Mouse (Mus musculus): Measurements from ENCODE around the gene Tmem220. TPM values are rescaled to one million over a fixed set of nuclear protein-coding genes. Genes with fewer than 3 reads are reported as not detected.

Gene Tmem220
- total RNA-seq (2012; rRNA removed), result 1.6 and 2.3 TPM in 2 replicates

DNA sequence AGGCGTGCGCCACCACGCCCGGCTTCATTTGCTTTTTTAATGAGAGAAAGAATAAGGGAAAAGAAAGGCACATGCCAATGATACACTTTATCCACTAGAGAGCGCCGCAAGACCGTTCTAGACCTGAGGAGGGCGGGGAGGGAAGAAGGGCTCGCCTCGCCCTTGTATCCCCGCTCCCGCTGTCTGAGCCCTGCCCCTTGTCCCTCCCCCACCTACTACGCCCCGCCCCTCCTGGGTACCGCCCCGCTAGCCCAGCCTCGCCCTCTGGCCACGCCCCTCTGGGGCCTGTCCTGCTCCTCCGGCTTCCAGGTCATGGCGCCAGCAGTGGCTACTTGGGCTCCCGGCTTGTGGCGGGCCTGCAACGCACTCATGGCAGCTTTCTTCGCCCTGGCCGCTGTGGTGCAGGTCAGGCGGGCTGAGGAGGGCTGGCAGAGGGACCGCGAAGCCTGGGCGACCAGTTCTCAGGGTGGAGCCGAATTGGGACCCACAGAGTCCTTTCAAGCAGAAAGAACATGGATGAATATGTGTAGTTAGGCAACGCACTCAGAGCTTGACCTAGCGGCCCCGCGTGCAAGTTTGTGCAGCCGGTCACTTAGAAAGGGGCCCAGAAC is at the start of gene Tmem220:
Gene Tmem220, plus strand, starts transcription at position 288 of the 611 bp plus-strand sequence.
- Histone ChIP-seq H3K36me3 (ENCODE audit: control insufficient read depth, insufficient read depth, low read length, poor library complexity, severe bottlenecking) (no peaks in the 10 kb centered on the region), H3K9ac (ENCODE audit: insufficient read depth, low read depth, low read length, poor library complexity, severe bottlenecking) (peak within 1 kb of the TSS; percentile 88), H3K4me3 (ENCODE audit: insufficient read depth in 1 of 2, low read depth in 1 of 2, low read length in 2 of 2, poor library complexity in 1 of 2, severe bottlenecking in 1 of 2) (peak within 1 kb of the TSS; percentile 77 to 83), H3K27ac (ENCODE audit: insufficient read depth, low read depth, low read length, poor library complexity, severe bottlenecking) (peak within 1 kb of the TSS; percentile 66; the same call in 1 of the 2 replicates), H3K4me1 (ENCODE audit: control insufficient read depth in 2 of 2, insufficient read depth in 2 of 2, low read length in 2 of 2, poor library complexity in 1 of 2) (peaks cover 2 to 6% of the 10 kb centered on the region in 2 experiments; a peak in 3 of 4 replicates), H3K9me3 (ENCODE audit: control insufficient read depth, insufficient read depth, low read depth, low read length) (no peaks in the 10 kb centered on the region)
- in situ Hi-C loops (cut with MboI; ENCODE audit: low sequenced_read_pairs in 2 of 2, unreplicated experiment in 2 of 2), result loop anchor here in 1 of 2 experiments (5.0 to 25.0 kb wide), 2 partner anchors 57 to 1213 kb away; partner anchors contain the start of gene Zkscan6
- TF ChIP-seq CHD2 (IDR thresholded peaks at IDR 0.05; ENCODE audit: low read depth, low read length) (no peak), ZNF384 (IDR thresholded peaks at IDR 0.05; ENCODE audit: low read depth, low read length) (no peak), ZC3H11A (IDR thresholded peaks at IDR 0.05; ENCODE audit: borderline replicate concordance, low read depth, low read length) (peak; percentile 83)
- DNase-seq (ENCODE audit: low read depth, low spot score), result peak; percentile 97

DNA sequence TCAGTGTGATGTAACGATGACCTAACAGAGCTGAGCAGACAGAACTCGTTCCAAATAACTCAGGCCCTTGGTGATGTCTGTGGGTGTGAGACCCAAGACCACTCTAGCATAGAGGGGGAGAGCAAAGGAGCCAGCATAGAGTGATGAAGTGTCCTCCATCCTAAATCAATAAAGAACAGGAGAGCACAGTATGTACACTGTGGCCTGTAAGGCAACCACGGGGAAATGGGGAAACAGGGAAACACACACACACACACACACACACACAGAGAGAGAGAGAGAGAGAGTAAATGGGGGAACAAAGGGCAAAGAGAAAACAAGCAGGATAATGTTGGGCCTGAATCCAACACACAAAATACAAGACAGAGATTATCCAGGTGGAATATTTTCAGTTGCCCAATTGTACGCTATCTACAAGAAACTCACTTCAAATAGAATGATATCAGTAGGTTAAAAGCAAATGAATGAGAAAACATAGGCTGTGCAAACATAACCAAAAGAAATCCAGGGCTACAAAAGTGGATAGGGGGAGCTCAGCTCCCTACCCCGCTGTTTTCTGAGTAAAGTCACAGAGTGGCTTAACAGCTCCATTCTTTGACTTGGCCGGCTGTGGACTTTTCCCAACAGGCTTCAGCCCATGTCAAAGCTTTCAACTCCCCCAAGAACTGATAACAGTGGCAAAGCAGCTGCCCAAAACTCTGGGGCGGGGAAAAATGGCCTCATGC is 49.2 kb upstream of the Tmem220 start:
- no peak for DNase-seq (ENCODE audit: low read depth, low spot score)
- in situ Hi-C loops (cut with MboI; ENCODE audit: low sequenced_read_pairs in 2 of 2, unreplicated experiment in 2 of 2), result no loop called here
- no peaks in the 10 kb centered on the region for H3K4me1 ChIP-seq (ENCODE audit: control insufficient read depth in 2 of 2, insufficient read depth in 2 of 2, low read length in 2 of 2, poor library complexity in 1 of 2)
- no peak overlapping the region for H3K9ac ChIP-seq (ENCODE audit: insufficient read depth, low read depth, low read length, poor library complexity, severe bottlenecking)
- TF ChIP-seq CHD2 (IDR thresholded peaks at IDR 0.05; ENCODE audit: low read depth, low read length), result no peak
- TF ChIP-seq ZNF384 (IDR thresholded peaks at IDR 0.05; ENCODE audit: low read depth, low read length), result no peak
- no peak for TF ChIP-seq MAFK (IDR thresholded peaks at IDR 0.05; ENCODE audit: insufficient read depth, low read depth, low read length)
- TF ChIP-seq HCFC1 (IDR thresholded peaks at IDR 0.05; ENCODE audit: borderline replicate concordance, insufficient read depth, low read length), result no peak
- no peak for TF ChIP-seq ZC3H11A (IDR thresholded peaks at IDR 0.05; ENCODE audit: borderline replicate concordance, low read depth, low read length)
- no peaks in the 10 kb centered on the region for H3K9me3 ChIP-seq (ENCODE audit: control insufficient read depth, insufficient read depth, low read depth, low read length)
- no peaks in the 10 kb centered on the region for H3K36me3 ChIP-seq (ENCODE audit: control insufficient read depth, insufficient read depth, low read length, poor library complexity, severe bottlenecking)
- no peak overlapping the region for H3K4me3 ChIP-seq (ENCODE audit: insufficient read depth in 1 of 2, low read depth in 1 of 2, low read length in 2 of 2, poor library complexity in 1 of 2, severe bottlenecking in 1 of 2)
- no peak overlapping the region for H3K27ac ChIP-seq (ENCODE audit: insufficient read depth, low read depth, low read length, poor library complexity, severe bottlenecking)

GRCm38 (mm10) chr11:66981336-66982115 is 43.4 kb upstream of the Tmem220 start:
- no peak overlapping the region for H3K9ac ChIP-seq (ENCODE audit: insufficient read depth, low read depth, low read length, poor library complexity, severe bottlenecking)
- peak overlapping the region in 1 of 2 experiments; percentile 52; a peak in 2 of 4 replicates for H3K4me3 ChIP-seq (ENCODE audit: insufficient read depth in 1 of 2, low read depth in 1 of 2, low read length in 2 of 2, poor library complexity in 1 of 2, severe bottlenecking in 1 of 2)
- no peaks in the 10 kb centered on the region for H3K36me3 ChIP-seq (ENCODE audit: control insufficient read depth, insufficient read depth, low read length, poor library complexity, severe bottlenecking)
- no peak for TF ChIP-seq CHD2 (IDR thresholded peaks at IDR 0.05; ENCODE audit: low read depth, low read length)
- peak; percentile 41 for DNase-seq (ENCODE audit: low read depth, low spot score)
- H3K4me1 ChIP-seq (ENCODE audit: control insufficient read depth in 2 of 2, insufficient read depth in 2 of 2, low read length in 2 of 2, poor library complexity in 1 of 2), result peaks cover 11 to 12% of the 10 kb centered on the region in 2 experiments
- no peaks in the 10 kb centered on the region for H3K9me3 ChIP-seq (ENCODE audit: control insufficient read depth, insufficient read depth, low read depth, low read length)
- in situ Hi-C loops (cut with MboI; ENCODE audit: low sequenced_read_pairs in 2 of 2, unreplicated experiment in 2 of 2), result loop anchor here (5.0 kb wide), 2 partner anchors 59 to 64 kb away; no protein-coding TSS in a partner anchor
- H3K27ac ChIP-seq (ENCODE audit: insufficient read depth, low read depth, low read length, poor library complexity, severe bottlenecking), result no peak overlapping the region

- in situ Hi-C loops (cut with MboI; ENCODE audit: low sequenced_read_pairs in 2 of 2, unreplicated experiment in 2 of 2), result loop anchor here (5.0 kb wide), 2 partner anchors 60 to 65 kb away; no protein-coding TSS in a partner anchor
- Histone ChIP-seq H3K9ac (ENCODE audit: insufficient read depth, low read depth, low read length, poor library complexity, severe bottlenecking) (no peak overlapping the region), H3K9me3 (ENCODE audit: control insufficient read depth, insufficient read depth, low read depth, low read length) (no peaks in the 10 kb centered on the region), H3K36me3 (ENCODE audit: control insufficient read depth, insufficient read depth, low read length, poor library complexity, severe bottlenecking) (no peaks in the 10 kb centered on the region), H3K27ac (ENCODE audit: insufficient read depth, low read depth, low read length, poor library complexity, severe bottlenecking) (no peak overlapping the region), H3K4me3 (ENCODE audit: insufficient read depth in 1 of 2, low read depth in 1 of 2, low read length in 2 of 2, poor library complexity in 1 of 2, severe bottlenecking in 1 of 2) (no peak overlapping the region), H3K4me1 (ENCODE audit: control insufficient read depth in 2 of 2, insufficient read depth in 2 of 2, low read length in 2 of 2, poor library complexity in 1 of 2) (peaks cover 11 to 12% of the 10 kb centered on the region in 2 experiments)
- no peak for DNase-seq (ENCODE audit: low read depth, low spot score)
- no peak for TF ChIP-seq CHD2 (IDR thresholded peaks at IDR 0.05; ENCODE audit: low read depth, low read length)
- no peak for TF ChIP-seq ZNF384 (IDR thresholded peaks at IDR 0.05; ENCODE audit: low read depth, low read length)
- no peak for TF ChIP-seq HCFC1 (IDR thresholded peaks at IDR 0.05; ENCODE audit: borderline replicate concordance, insufficient read depth, low read length)
- TF ChIP-seq MAFK (IDR thresholded peaks at IDR 0.05; ENCODE audit: insufficient read depth, low read depth, low read length), result no peak
Observed at GRCm38 (mm10) chr11:66982794-66983193, 42.2 kb upstream of the Tmem220 start.

Data from ES-E14 (cell line).